Mouse (Mus musculus) layer of hippocampus, postnatal 36 days (tissue): Measurements from ENCODE around the gene Kctd4. TPM values are rescaled to one million over a fixed set of nuclear protein-coding genes. Genes with fewer than 3 reads are reported as not detected.
A peak's percentile ranks its signal among the peaks of the same experiment; 100 is the strongest.

ENCODE experiments used
- DNase-seq, 2 experiments: peaks; one replicate each; pipeline ENCODE4 v3.0.0; 2022
- total RNA-seq, 2 experiments: library from RNA; stranded (reverse); gene quantifications; 2 replicates each; pipeline ENCODE4 v1.2.3; 2021

Gene Kctd4
- total RNA-seq, 2 experiments from 2014 or later: 61.2 to 64.4 TPM

DNA sequence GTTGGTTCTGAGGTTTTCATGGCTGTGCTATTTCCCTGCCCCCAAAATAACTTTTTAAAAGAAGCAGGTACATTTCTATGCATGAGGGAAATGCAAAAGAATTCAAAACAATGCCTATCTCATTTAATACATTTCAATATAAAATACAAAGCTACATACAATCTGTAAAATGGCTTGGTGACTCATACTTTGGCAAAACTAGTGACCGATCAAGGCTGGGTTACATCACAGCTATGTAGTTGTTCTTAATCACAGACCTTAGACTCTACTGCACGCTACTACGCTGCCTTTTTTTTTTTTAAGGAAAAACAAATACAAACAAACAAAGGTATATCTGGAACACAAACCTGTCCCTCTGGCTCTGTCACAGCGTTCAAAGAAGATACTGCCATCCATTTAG is 37.6 kb downstream of the Kctd4 start:
- no peak for DNase-seq

DNA sequence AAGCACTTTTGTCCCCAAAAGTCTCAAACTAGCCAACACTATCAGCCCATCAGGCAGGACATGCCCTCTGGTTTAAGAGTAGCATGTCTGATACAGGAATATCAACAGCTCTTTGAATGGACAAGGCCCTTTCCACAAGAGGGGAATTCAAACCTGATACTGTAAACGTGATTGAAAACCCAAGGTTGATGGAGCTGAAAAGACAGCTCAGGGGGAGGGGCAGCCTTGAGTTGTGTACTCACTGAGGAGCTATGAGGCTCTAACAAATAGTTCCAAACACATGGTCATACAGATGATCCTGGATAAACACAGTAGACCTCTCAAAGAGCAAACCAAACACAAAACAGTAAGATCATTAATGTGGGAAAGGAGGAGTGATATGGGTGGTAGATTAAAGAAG is 43.3 kb downstream of the Kctd4 start:
- no peak for DNase-seq

DNA sequence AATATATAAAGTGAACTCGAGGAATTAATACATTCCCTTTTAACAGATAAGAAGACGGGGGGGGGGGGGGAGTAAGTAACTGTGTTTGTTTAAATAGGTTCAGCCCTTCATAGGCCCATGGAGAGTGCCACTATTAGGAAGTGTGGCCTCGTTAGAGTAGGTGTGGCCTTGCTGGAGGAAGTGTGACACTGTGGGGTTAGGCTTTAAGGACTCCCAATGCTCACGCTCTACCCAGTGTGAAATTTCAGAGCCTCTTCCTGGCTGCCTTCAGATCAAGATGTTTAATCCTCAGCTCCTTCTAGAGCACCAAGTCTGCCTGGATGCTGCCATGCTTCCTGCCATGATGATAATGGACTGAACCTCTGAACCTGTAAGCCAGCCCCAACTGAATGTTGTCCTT is 47.0 kb downstream of the Kctd4 start:
- DNase-seq: no peak

DNA sequence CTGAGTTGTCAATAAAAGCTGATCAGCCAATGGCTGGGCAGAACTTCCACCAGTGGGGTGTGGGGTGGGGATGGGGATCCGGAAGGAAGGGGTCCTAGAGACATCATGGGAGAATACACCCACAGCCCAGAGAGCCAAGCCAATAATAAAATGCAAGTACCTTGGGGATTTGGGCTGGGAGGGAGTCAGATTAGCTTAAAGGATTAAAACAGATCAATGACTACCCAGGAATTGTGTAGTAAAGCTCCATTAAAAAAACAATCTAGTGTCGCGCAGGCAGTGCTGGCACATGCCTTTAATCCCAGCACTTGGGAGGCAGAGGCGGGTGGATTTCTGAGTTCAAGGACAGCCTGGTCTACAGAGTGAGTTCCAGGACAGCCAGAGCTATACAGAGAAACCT is 50.2 kb downstream of the Kctd4 start:
- no peak for DNase-seq

DNA sequence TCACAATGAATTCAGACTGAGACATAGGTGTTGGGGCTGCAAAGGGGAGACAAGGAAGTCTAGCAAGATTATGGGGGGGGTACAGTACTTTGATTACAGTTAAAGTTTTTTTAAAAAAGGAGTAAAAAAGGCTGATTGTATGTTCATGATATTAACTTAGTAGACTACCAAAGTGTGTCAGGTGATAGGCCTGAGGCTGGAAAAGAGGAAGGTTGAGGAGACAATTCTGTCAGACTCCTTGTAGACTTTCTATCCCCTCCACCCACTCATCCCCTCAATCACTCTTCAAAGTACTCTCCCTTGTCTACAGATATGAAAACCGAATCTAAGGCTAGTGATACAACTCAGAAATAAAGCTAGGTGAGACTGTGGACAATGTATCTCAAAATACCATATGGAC is 53.4 kb downstream of the Kctd4 start:
- no peak for DNase-seq

DNA sequence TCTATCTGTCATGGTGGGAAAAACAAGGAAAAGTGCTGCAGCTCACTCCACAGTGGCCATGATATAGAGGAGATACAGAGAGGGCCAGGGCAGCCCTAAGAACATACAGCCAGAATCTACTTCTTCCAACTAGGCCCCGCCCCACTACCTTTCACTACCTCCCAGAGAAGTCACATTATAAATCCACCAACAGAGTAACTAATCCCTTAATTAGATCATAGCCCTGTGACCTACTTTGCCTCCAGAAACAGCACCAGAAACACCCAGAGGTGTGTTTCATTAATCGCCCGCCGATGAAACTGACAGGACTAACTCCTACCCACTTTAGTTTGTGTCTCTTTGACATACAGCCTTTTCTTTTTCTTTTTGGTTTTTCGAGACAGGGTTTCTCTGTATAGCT is 54.4 kb downstream of the Kctd4 start:
- no peak for DNase-seq

DNA sequence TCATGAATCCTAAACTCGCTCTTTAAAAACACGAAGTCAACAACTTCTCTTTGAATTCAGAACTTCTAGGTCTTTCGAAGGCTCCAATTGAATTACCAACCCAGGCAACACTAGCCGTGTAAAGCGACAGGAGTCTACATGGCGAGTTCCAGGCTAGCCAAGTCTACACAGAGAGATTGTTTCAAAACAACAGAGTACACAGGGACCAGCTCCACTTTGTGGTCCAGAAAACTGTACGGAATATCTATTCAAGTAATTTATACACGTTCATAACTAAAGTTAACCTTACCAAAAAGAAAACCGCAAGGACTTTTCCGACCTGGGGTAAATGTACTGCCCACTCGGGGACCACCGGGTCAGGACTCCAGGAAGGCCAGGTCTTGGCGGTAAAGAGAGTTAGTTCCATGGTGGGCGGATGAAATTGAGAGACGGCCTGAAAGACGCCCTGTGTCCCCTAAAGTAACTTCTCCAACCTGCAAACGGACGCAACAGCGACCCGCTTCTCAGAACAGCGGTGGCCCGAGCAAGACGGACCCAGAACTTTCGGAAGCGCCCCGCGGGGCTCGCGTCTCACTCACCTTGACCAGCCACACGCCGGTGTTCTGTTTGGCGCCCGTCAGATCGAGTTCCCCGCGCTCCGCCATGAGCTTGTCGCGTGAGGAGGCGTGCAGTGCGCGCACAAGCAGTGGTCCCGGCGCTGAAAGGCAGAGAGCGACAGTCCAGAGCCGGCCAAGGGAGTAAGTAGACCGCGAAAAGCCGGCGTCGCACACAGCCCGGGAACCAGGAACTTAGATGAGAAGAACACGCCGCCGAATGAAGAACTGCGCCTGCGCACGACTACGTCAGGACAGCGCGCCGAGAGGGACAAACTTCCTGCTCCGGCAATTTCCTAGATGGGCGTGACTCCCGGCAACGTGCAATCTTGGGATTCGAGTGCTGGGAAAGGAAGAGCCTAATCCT is 55.6 kb downstream of the Kctd4 start, which contains the start of gene Gtf2f2:
Gene Gtf2f2, minus strand, starts transcription at position 764 of the 960 bp plus-strand sequence.
- peak; percentile 94 to 97 for DNase-seq

DNA sequence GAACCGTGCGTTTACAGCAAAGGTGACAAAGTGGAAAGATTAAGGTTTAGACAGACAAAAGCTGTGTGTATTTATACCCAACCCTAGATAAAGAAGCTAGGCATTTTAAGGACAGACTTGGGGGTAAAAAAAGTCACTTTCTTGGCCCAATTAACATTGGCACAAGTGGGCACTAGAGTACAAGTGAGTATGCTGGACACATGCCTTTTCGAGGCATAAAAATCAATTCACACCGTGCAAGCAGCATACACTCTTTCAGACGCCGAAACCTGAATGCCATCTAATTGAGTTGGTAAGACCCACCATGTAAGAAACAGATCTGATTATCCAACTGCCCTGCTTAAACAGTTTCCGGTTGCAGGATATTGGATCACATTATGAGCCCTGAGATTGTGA is 56.3 kb downstream of the Kctd4 start:
- no peak for DNase-seq

DNA sequence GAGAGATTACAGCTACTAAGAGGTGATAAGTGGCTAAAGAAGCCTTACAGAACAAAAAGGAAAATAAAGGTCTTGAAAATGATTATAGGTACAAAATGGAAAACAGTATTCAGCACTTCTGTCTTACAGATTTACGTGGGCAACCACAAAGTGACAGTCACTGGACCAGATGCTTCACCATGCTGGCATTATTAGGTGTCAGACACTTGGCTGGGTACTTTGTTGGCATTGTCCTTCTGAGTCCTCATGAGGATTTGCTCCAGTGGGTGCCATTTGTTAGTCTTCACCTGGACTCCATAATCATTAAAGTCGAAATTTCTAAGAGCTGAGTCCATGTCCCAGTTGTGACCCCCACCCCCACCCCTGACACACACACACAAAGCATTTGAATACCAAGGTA is 59.5 kb downstream of the Kctd4 start:
- no peak for DNase-seq

Other genes with a start within 250 kb of the Kctd4 start
- 10 to 100 TPM; 25.4 to 27.8 TPM for gene Cog3, start 200.5 kb upstream of the Kctd4 start, total RNA-seq
- gene Slc25a30, start 168.0 kb upstream of the Kctd4 start, total RNA-seq: 10 to 100 TPM; 13.4 to 14.0 TPM
- 100 to 1,000 TPM; 921 to 999 TPM for gene Tpt1, start 109.9 kb upstream of the Kctd4 start, total RNA-seq
- 10 to 100 TPM; 20.6 to 20.7 TPM for gene Gtf2f2, start 55.9 kb downstream of the Kctd4 start, total RNA-seq
- gene Gpalpp1, start 155.8 kb downstream of the Kctd4 start, total RNA-seq: 10 to 100 TPM; 24.3 to 24.6 TPM
- 1 to 10 TPM; 8.1 to 9.1 TPM for gene Nufip1, start 155.9 kb downstream of the Kctd4 start, total RNA-seq